Mouse (Mus musculus) midbrain, embryonic 13.5 days (tissue): ENCODE measurements around the gene Hes6. TPM values are rescaled to one million over a fixed set of nuclear protein-coding genes. Genes with fewer than 3 reads are reported as not detected.

Experiments
- ATAC-seq: fragments of 200-750 bp; cut with Nextera tagmentation; 2 replicates; pipeline ENCODE4 v1.8.0; 2017; ENCODE audit warnings: mild to moderate bottlenecking, moderate TSS enrichment, moderate library complexity
- H3K27ac ChIP-seq: fragments of 300-500 bp; sonication (generic); 2 replicates; pipeline ENCODE4 v1.5.1; 2015; ENCODE audit warnings: inconsistent platforms, mild to moderate bottlenecking, moderate library complexity
- H3K27me3 ChIP-seq: fragments of 300-500 bp; sonication (generic); 2 replicates; pipeline ENCODE4 v1.6.1; 2015; ENCODE audit warnings: mild to moderate bottlenecking, inconsistent platforms
- H3K36me3 ChIP-seq: fragments of 300-500 bp; sonication (generic); 2 replicates; pipeline ENCODE4 v1.6.1; 2015; ENCODE audit warnings: mild to moderate bottlenecking, inconsistent platforms
- H3K4me1 ChIP-seq: fragments of 300-500 bp; sonication (generic); replicated peaks from 2 replicates; pipeline ENCODE4 v1.6.1; 2015; ENCODE audit warnings: inconsistent platforms
- H3K4me2 ChIP-seq: fragments of 300-500 bp; sonication (generic); replicated peaks from 2 replicates; pipeline ENCODE4 v1.6.1; 2015; ENCODE audit warnings: moderate library complexity, mild to moderate bottlenecking, inconsistent platforms
- H3K4me3 ChIP-seq: fragments of 300-500 bp; sonication (generic); replicated peaks from 2 replicates; pipeline ENCODE4 v1.5.1; 2015; ENCODE audit warnings: mild to moderate bottlenecking, inconsistent platforms
- H3K9ac ChIP-seq: fragments of 300-500 bp; sonication (generic); replicated peaks from 2 replicates; pipeline ENCODE4 v1.6.1; 2015; ENCODE audit warnings: mild to moderate bottlenecking, inconsistent platforms
- H3K9me3 ChIP-seq: fragments of 300-500 bp; sonication (generic); 2 replicates; pipeline ENCODE4 v1.6.1; 2016; ENCODE audit warnings: mild to moderate bottlenecking, inconsistent platforms
- WGBS: fragments of 180-500 bp; shearing (Covaris S2); methylation state at CpG from one replicate; pipeline ENCODE4 v1.1.7; 2015; 5-methylcytosine and 5-hydroxymethylcytosine counted together
- polyA plus RNA-seq: library from polyadenylated mRNA; unstranded; fragments of >200 nt; fragmentation: Nextera tagmentation; extraction: Ambion mirVana; gene quantifications from 2 replicates; pipeline ENCODE4 v1.2.1, GENCODE M21; 2015

Hes6 gene
- polyA plus RNA-seq, 1 experiment from 2014 or later, result 357 TPM

GRCm38 (mm10) chr1:91437083-91437400, 23.2 kb upstream of the Hes6 start:
- H3K4me3 ChIP-seq, result no peak overlapping the region
- no peak for ATAC-seq
- H3K27ac ChIP-seq, result no peak overlapping the region
- H3K4me2 ChIP-seq, result no peak overlapping the region
- H3K27me3 ChIP-seq, result no peaks in the 10 kb centered on the region
- 94% methylated on average over 3 of the region's 3 CpGs for WGBS
- H3K4me1 ChIP-seq, result peaks cover 9% of the 10 kb centered on the region
- H3K9me3 ChIP-seq, result no peaks in the 10 kb centered on the region
- H3K9ac ChIP-seq, result no peak overlapping the region
- H3K36me3 ChIP-seq, result peaks cover 38% of the 10 kb centered on the region

DNA sequence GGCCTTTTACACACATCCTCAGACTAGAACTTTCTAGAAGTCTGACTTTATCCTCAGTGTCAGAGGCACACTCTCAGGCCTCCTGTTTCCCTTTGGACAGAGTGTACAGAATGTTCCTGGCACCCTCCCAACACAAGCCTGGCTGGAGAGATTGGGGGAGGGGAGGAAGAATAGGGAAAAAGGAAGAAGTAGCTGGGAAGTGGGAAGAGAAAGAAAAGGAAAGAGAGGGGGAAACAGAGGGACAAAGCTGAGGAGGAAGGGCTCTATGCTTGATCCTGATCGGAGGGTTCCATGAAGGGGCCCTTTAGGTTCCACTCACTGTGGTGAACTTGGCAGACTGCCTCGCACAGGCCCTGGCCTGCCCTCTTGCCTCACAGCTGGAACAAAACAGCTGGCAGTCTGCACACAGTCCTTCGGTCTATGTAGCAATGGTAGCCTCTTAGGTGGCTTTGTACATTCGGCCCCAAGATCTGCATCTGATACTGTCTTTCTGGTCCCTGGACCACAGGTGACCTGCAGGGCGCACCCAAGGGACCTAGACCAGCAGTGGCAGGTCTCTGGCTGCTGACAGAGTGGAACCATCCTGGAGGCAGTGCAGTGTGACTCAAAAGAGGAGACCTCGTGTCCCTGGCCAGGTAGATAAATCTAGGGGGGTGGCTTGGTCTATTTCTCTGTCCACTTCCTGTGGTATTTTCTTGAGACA, 22.7 kb upstream of the Hes6 start:
- no peaks in the 10 kb centered on the region for H3K27me3 ChIP-seq
- H3K9ac ChIP-seq, result no peak overlapping the region
- H3K4me2 ChIP-seq, result no peak overlapping the region
- 83% methylated on average over 6 of the region's 6 CpGs for WGBS
- no peaks in the 10 kb centered on the region for H3K9me3 ChIP-seq
- no peak overlapping the region for H3K27ac ChIP-seq
- peaks cover 34% of the 10 kb centered on the region for H3K36me3 ChIP-seq
- no peak for ATAC-seq
- H3K4me3 ChIP-seq, result no peak overlapping the region
- H3K4me1 ChIP-seq, result peaks cover 9% of the 10 kb centered on the region

GRCm38 (mm10) chr1:91435606-91436130, 21.8 kb upstream of the Hes6 start:
- ATAC-seq, result no peak
- WGBS, result 91% methylated on average over 13 of the region's 13 CpGs

DNA sequence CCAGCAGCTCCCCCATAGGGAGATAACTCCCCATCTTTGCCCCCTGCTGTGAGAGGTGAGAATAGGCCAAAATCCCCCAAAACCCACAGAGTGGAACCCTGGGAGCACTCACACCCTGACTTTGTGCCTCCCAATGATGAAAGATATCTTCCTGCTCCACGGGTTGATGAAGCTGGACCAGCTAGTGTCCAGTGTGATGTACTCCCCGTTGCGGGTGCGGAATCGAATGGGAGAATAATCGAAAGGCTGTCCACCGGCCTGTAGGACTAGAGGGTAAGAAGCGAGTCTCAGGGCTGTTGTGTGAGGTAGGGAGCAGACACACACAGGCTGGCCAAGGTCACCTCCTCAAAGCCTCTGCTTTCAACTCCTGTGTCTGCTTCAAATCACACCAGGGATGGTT, 21.1 kb upstream of the Hes6 start:
- 92% methylated on average over 8 of the region's 8 CpGs for WGBS
- Histone ChIP-seq H3K4me1 (peaks cover 9% of the 10 kb centered on the region), H3K9ac (no peak overlapping the region), H3K4me2 (no peak overlapping the region), H3K4me3 (no peak overlapping the region), H3K27ac (no peak overlapping the region), H3K27me3 (no peaks in the 10 kb centered on the region), H3K36me3 (peaks cover 25% of the 10 kb centered on the region), H3K9me3 (no peaks in the 10 kb centered on the region)
- no peak for ATAC-seq

More at GRCm38 (mm10) chr1:91435606-91436130, 21.8 kb upstream of the Hes6 start:
- no peaks in the 10 kb centered on the region for H3K9me3 ChIP-seq
- H3K4me2 ChIP-seq, result no peak overlapping the region
- H3K4me3 ChIP-seq, result no peak overlapping the region
- no peak overlapping the region for H3K9ac ChIP-seq
- H3K36me3 ChIP-seq, result peaks cover 33% of the 10 kb centered on the region
- H3K27me3 ChIP-seq, result no peaks in the 10 kb centered on the region
- peaks cover 9% of the 10 kb centered on the region for H3K4me1 ChIP-seq
- no peak overlapping the region for H3K27ac ChIP-seq

GRCm38 (mm10) chr1:91430761-91431160, 16.9 kb upstream of the Hes6 start:
- Histone ChIP-seq H3K27me3 (no peaks in the 10 kb centered on the region), H3K36me3 (peaks cover 43% of the 10 kb centered on the region), H3K4me1 (no peaks in the 10 kb centered on the region), H3K9ac (no peak overlapping the region), H3K4me2 (no peak overlapping the region), H3K27ac (no peak overlapping the region), H3K9me3 (no peaks in the 10 kb centered on the region), H3K4me3 (no peak overlapping the region)
- no peak for ATAC-seq
- 87% methylated on average over 7 of the region's 7 CpGs for WGBS

GRCm38 (mm10) chr1:91429212-91429611, 15.4 kb upstream of the Hes6 start:
- H3K9ac ChIP-seq, result no peak overlapping the region
- no peak for ATAC-seq
- WGBS, result 95% methylated on average over 10 of the region's 10 CpGs
- H3K4me1 ChIP-seq, result no peaks in the 10 kb centered on the region
- peaks cover 36% of the 10 kb centered on the region for H3K36me3 ChIP-seq
- H3K27me3 ChIP-seq, result no peaks in the 10 kb centered on the region
- no peak overlapping the region for H3K27ac ChIP-seq
- H3K4me3 ChIP-seq, result no peak overlapping the region
- no peak overlapping the region for H3K4me2 ChIP-seq
- H3K9me3 ChIP-seq, result no peaks in the 10 kb centered on the region

DNA sequence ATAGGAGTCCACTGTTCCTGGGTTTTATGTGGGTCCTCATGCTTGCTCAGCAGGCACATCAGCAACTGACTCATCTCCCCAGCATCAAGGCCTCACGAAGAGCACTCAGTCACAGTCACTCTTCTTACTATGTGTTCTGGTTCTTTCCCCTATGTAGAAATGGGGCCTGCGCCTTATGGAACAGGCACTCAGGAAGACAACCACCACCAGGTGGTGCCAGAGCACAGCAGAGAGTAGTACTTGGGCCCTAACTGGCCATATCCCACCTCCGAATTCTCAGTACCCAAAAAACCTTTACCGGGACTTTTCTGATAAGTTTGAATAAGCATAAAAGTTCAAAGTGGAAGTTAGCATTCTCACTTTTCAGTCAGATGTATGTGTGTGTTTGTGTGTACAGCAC, 14.8 kb upstream of the Hes6 start:
- H3K4me3 ChIP-seq, result no peak overlapping the region
- WGBS, result 36% methylated on average over 4 of the region's 4 CpGs
- ATAC-seq, result peak; percentile 80
- H3K27ac ChIP-seq, result no peak overlapping the region
- H3K9ac ChIP-seq, result no peak overlapping the region
- no peaks in the 10 kb centered on the region for H3K27me3 ChIP-seq
- no peak overlapping the region for H3K4me2 ChIP-seq
- H3K9me3 ChIP-seq, result no peaks in the 10 kb centered on the region
- no peaks in the 10 kb centered on the region for H3K4me1 ChIP-seq
- peaks cover 32% of the 10 kb centered on the region for H3K36me3 ChIP-seq

DNA sequence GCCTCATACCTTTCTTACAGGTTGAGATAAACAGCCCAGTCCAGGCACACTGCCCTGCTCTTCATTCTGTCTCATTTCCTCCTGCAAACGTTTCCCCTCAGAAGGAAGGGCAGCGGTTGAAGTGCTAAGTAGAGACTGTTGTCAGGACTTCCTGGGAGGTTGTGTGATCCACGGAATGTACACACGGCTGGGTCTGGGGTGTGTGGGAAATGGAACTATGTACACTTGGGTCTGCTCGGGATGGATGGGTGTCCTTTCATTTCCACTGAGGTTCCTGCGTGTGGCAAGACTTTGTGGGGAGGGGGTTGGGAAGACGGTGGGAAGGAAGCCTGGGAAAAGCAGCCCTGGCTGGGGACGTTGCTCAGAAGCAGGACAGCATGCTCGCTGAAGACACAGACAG, 12.6 kb upstream of the Hes6 start:
- Histone ChIP-seq H3K36me3 (peaks cover 28% of the 10 kb centered on the region), H3K27ac (no peak overlapping the region), H3K4me1 (no peaks in the 10 kb centered on the region), H3K4me3 (no peak overlapping the region), H3K9me3 (no peaks in the 10 kb centered on the region), H3K9ac (no peak overlapping the region), H3K4me2 (no peak overlapping the region), H3K27me3 (no peaks in the 10 kb centered on the region)
- WGBS, result 89% methylated on average over 9 of the region's 9 CpGs
- ATAC-seq, result no peak

DNA sequence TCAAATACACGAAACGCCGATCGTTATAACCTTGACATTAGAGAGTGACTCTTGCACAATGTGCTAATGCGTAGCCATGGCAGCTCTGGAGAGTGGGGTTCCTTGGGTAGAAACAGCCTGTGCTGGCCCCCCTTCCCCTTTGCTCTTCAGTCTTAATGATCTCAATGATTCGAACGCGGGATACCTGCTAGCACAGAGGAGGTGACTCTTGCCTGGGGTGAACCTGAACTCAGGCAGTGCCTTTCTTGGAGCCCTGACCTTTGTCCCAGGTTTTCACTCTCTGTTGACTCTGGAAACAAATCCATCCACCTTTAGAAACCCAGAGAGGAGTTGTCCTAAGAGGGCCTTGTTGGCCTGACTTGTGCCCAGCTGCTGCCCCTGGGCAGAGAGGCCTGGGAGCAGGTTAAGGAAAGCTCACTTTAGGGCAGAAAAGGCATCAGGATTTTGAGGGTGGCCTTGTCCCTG, 6.8 kb upstream of the Hes6 start:
- WGBS, result 88% methylated on average over 8 of the region's 8 CpGs
- no peaks in the 10 kb centered on the region for H3K27me3 ChIP-seq
- no peak overlapping the region for H3K4me3 ChIP-seq
- no peaks in the 10 kb centered on the region for H3K9me3 ChIP-seq
- H3K27ac ChIP-seq, result no peak overlapping the region
- ATAC-seq, result no peak
- H3K4me1 ChIP-seq, result peaks cover 17% of the 10 kb centered on the region
- H3K36me3 ChIP-seq, result peaks cover 29% of the 10 kb centered on the region
- H3K9ac ChIP-seq, result no peak overlapping the region
- no peak overlapping the region for H3K4me2 ChIP-seq

DNA sequence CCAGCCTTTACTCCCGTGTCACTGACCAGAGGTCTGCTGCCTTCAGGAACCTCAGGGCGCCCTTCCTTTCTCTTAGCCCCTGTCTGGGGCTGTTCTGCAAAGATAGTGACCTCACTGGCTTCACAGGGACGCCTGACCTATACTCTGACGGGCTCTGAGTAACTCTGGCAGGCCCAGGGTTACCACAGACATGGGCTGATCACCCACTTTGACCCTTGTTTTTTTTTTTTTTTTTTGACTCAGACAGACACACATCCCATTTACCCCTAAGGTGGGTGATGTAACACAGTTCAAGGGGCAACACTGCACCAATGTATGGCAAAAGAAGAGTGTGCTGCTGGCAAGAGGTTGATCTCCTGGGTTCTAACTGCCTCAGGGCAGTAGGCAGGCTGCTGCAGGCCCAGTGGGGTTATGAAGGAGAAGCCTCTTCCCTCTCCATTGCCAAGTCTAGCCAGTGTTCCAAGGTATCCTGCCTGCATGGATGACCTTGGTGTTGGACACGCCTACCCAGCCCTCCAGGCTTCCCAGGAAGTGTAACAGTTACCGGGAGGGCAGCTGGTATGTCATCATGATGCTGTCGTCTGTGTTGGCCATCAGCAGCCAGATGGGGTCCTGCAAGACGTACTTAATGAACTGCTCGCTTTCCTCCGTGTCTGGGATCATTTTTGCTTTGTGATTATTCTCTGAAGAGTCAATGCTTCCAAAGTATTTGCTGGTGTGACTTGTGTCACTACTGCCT, 6.2 kb upstream of the Hes6 start:
- Histone ChIP-seq H3K27me3 (no peaks in the 10 kb centered on the region), H3K9ac (no peak overlapping the region), H3K4me3 (no peak overlapping the region), H3K36me3 (peaks cover 29% of the 10 kb centered on the region), H3K4me1 (peaks cover 22% of the 10 kb centered on the region), H3K9me3 (no peaks in the 10 kb centered on the region), H3K4me2 (no peak overlapping the region), H3K27ac (no peak overlapping the region)
- no peak for ATAC-seq
- 74% methylated on average over 10 of the region's 10 CpGs for WGBS

- Histone ChIP-seq H3K4me2 (no peak overlapping the region), H3K27me3 (no peaks in the 10 kb centered on the region), H3K36me3 (peaks cover 29% of the 10 kb centered on the region), H3K4me1 (peaks cover 39% of the 10 kb centered on the region), H3K4me3 (no peak overlapping the region), H3K27ac (no peak overlapping the region), H3K9me3 (no peaks in the 10 kb centered on the region), H3K9ac (no peak overlapping the region)
- ATAC-seq, result no peak
- 79% methylated on average over 1 of the region's 1 CpGs for WGBS
Observed at GRCm38 (mm10) chr1:91417991-91418390, 4.2 kb upstream of the Hes6 start.

DNA sequence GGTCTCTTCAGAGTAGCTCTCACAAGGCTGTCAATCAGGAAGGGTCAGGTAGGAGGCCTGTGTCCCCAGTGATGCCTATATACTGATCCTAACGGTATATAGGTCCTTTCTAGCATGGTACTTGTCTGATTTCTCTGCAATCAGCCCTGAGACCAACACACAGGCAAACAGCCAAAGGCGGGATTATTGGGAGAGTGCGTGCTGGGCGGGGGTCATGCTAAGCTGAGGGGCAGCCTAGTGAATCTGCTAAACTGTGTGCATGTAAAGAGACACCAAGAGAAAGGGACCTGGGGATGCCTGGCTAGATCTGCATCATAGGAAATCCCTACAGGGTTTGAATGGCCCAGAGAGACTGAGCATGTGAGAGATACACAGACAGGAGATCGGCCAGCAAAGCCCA, 1.5 kb upstream of the Hes6 start:
- Histone ChIP-seq H3K4me1 (peaks cover 61% of the 10 kb centered on the region), H3K9me3 (no peaks in the 10 kb centered on the region), H3K4me2 (peak overlapping the region; percentile 95; the same call in 1 of the 2 replicates), H3K4me3 (no peak overlapping the region), H3K9ac (peak overlapping the region; percentile 74; the same call in 1 of the 2 replicates), H3K27me3 (no peaks in the 10 kb centered on the region), H3K36me3 (peaks cover 29% of the 10 kb centered on the region), H3K27ac (peak overlapping the region; percentile 98)
- 34% methylated on average over 5 of the region's 5 CpGs for WGBS
- ATAC-seq, result no peak
